Mouse (Mus musculus): ENCODE measurements around the gene Slc2a4. TPM values are rescaled to one million over a fixed set of nuclear protein-coding genes. Genes with fewer than 3 reads are reported as not detected.

Gene Slc2a4
- total RNA-seq, 2 experiments from 2014 or later = 158 to 236 TPM

Small RNAs within 50 kb of the gene (microRNA-seq; reads per million reads assigned to microRNA genes)
- 0 to 0.50 reads per million in 2 experiments for gene Gm44349

Other genes starting within 250 kb of the Slc2a4 start
- 10 to 100 TPM; 36.4 to 39.1 TPM for gene Polr2a, start 189.6 kb downstream of the Slc2a4 start, total RNA-seq (2021)
- not detected for gene Slc35g3, start 186.2 kb downstream of the Slc2a4 start, total RNA-seq (2021)
- 10 to 100 TPM; 18.2 to 21.3 TPM for gene Zbtb4, start 182.3 kb downstream of the Slc2a4 start, total RNA-seq (2021)
- 10 to 100 TPM; 75.5 to 80.7 TPM for gene Chrnb1, start 152.2 kb downstream of the Slc2a4 start, total RNA-seq (2021)
- 1 to 10 TPM; 6.6 to 8.0 TPM for gene Fgf11, start 146.3 kb downstream of the Slc2a4 start, total RNA-seq (2021)
- gene Tmem102, start 142.6 kb downstream of the Slc2a4 start, total RNA-seq (2021) = under 1 TPM; 0.16 to 0.27 TPM
- gene Gm39566, start 132.9 kb downstream of the Slc2a4 start, total RNA-seq (2021) = not detected
- not detected for gene Spem2, start 129.7 kb downstream of the Slc2a4 start, total RNA-seq (2021)
- gene Spem1, start 126.0 kb downstream of the Slc2a4 start, total RNA-seq (2021) = not detected
- 1 to 10 TPM; 6.8 to 7.4 TPM for gene Nlgn2, start 110.4 kb downstream of the Slc2a4 start, total RNA-seq (2021)
- 100 to 1,000 TPM; 104 to 108 TPM for gene Tmem256, start 109.7 kb downstream of the Slc2a4 start, total RNA-seq (2021)
- 10 to 100 TPM; 16.5 to 22.4 TPM for gene Plscr3, start 101.8 kb downstream of the Slc2a4 start, total RNA-seq (2021)
- gene Tnk1, start 89.5 kb downstream of the Slc2a4 start, total RNA-seq (2021) = under 1 TPM in 1 of 2 experiments, not detected in 1; 0.10 TPM
- gene Tmem95, start 70.2 kb downstream of the Slc2a4 start, total RNA-seq (2021) = not detected
- 1 to 10 TPM; 2.0 TPM for gene Kctd11, start 66.8 kb downstream of the Slc2a4 start, total RNA-seq (2021)
- gene Acap1, start 52.6 kb downstream of the Slc2a4 start, total RNA-seq (2021) = under 1 TPM; 0.33 to 0.55 TPM
- gene 2810408A11Rik, start 47.2 kb downstream of the Slc2a4 start, total RNA-seq (2021) = under 1 TPM; 0.62 to 0.84 TPM
- gene Neurl4, start 47.1 kb downstream of the Slc2a4 start, total RNA-seq (2021) = 10 to 100 TPM; 27.2 to 29.1 TPM
- 10 to 100 TPM; 21.8 to 24.2 TPM for gene Gps2, start 34.3 kb downstream of the Slc2a4 start, total RNA-seq (2021)
- 100 to 1,000 TPM; 567 to 637 TPM for gene Eif5a, start 26.2 kb downstream of the Slc2a4 start, total RNA-seq (2021)
- 1 to 10 TPM; 2.1 to 4.3 TPM for gene Ybx2, start 12.4 kb downstream of the Slc2a4 start, total RNA-seq (2021)
- under 1 TPM in 1 of 2 experiments, not detected in 1; 0.72 TPM for gene Cldn7, start 16.6 kb upstream of the Slc2a4 start, total RNA-seq (2021)
- 100 to 1,000 TPM; 185 to 209 TPM for gene Ctdnep1, start 33.0 kb upstream of the Slc2a4 start, total RNA-seq (2021)
- gene Elp5, start 34.3 kb upstream of the Slc2a4 start, total RNA-seq (2021) = 10 to 100 TPM; 43.0 to 52.9 TPM
- gene Gabarap, start 43.0 kb upstream of the Slc2a4 start, total RNA-seq (2021) = 100 to 1,000 TPM; 170 to 180 TPM
- 10 to 100 TPM; 20.4 to 20.7 TPM for gene Phf23, start 47.6 kb upstream of the Slc2a4 start, total RNA-seq (2021)
- 1 to 10 TPM; 5.1 to 7.8 TPM for gene Dvl2, start 52.4 kb upstream of the Slc2a4 start, total RNA-seq (2021)
- gene Acadvl, start 67.2 kb upstream of the Slc2a4 start, total RNA-seq (2021) = 100 to 1,000 TPM; 266 to 408 TPM
- 1 to 10 TPM; 8.7 to 9.2 TPM for gene Dlg4, start 68.8 kb upstream of the Slc2a4 start, total RNA-seq (2021)
- gene Asgr1, start 105.9 kb upstream of the Slc2a4 start, total RNA-seq (2021) = not detected
- not detected for gene Asgr2, start 144.5 kb upstream of the Slc2a4 start, total RNA-seq (2021)
- 1 to 10 TPM; 1.9 to 3.1 TPM for gene Mgl2, start 182.1 kb upstream of the Slc2a4 start, total RNA-seq (2021)
- 1 to 10 TPM; 1.8 to 3.1 TPM for gene Clec10a, start 208.0 kb upstream of the Slc2a4 start, total RNA-seq (2021)